Mouse (Mus musculus) liver, embryonic 14.5 days (tissue): Measurements from ENCODE around the gene Nkain4.

Source experiments
- CTCF ChIP-seq: IDR thresholded peaks from 2 replicates; pipeline ENCODE4 v1.5.1; 2016; ENCODE audit warnings: antibody characterized with exemption, low read depth, control low read depth
- EP300 ChIP-seq: IDR thresholded peaks from 2 replicates; pipeline ENCODE4 v1.6.1; 2016; ENCODE audit warnings: antibody characterized with exemption, low read depth

DNA sequence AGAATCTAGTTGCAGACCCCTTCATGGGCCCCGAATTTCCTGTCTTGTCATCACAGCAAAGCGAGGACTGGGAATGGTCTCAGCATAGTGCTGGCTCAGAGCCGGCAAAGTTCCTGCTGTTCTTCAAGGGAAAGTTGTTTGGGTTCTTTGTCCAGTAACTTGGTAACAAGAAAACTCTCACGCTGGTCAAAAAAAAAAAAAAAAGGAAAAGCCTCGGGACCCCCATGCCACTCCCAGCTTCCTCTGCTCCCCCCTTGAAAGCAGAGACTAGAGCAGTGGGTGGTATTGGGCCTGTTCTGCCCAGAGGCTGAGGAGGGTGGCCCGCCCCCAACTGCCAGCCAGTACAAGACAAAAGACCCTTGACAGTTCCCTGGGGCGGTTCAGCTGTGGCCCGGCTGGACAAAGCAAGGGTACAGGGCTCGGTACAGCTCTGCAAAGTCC lies 1.7 kb downstream of the Nkain4 start:
- TF ChIP-seq CTCF, result no peak
- TF ChIP-seq EP300, result no peak
